ENCODE assay signal across 11 mouse cellular contexts in genomic region chr6:145182044-145182443, GRCm38 (mm10). TPM values are rescaled to one million over a fixed set of nuclear protein-coding genes. Genes with fewer than 3 reads are reported as not detected.
A peak's percentile ranks its signal among the peaks of the same experiment; 100 is the strongest.
DNase-seq lines count a peak whose midpoint lies in the region; ATAC-seq lines count a peak whose summit lies in the region.
"Had no signal": no experiment of that assay in that cellular context is flagged by ENCODE, and none has a peak within 500 bp of the region (broad histone marks: within the 10 kb centered on the region; RNA-seq: fewer than 3 reads in every experiment).

No protein-coding gene starts in this region.

- DNase-seq in ovary, adult 18-20 months (ENCODE audit: low spot score): peak; percentile 85
- no peak for DNase-seq in ovary, postnatal 10 days (ENCODE audit: low spot score)
- DNase-seq in heart, adult 8-10 months (ENCODE audit: low spot score): peak; percentile 63
- peak; percentile 39 to 48 for DNase-seq in kidney, postnatal 4 days
- DNase-seq in cerebellum, adult 18-20 months: no peak
- DNase-seq in spleen, adult 18-20 months: no peak
- DNase-seq: cerebellum, postnatal 14 days; right cerebral cortex, adult 18-20 months; thymus, postnatal 36 days had no signal

- no peak for ATAC-seq in frontal cortex, adult (ENCODE audit: low TSS enrichment)
- ATAC-seq: hindbrain, embryonic 16.5 days had no signal

RNA-seq across cellular contexts. Expression of gene Casc1, which starts 28.8 kb away (rescaled TPM):
- total RNA-seq in heart, adult 8-10 months (2022): 1 to 10 TPM; 1.0 to 1.8 (median 1.6) TPM

RNA-seq across cellular contexts. Expression of gene Etfrf1, which starts 28.9 kb away (rescaled TPM):
- total RNA-seq in heart, adult 8-10 months (2022): 100 to 1,000 TPM; 102 to 139 (median 118) TPM

Comparison
In these comparisons a context has a peak if more than half of its experiments do, and no peak if none do; other contexts are left out.
1. DNase-seq: peak in ovary, adult 18-20 months (single experiment), heart, adult 8-10 months (single experiment) and kidney, postnatal 4 days (2 of 2); none in ovary, postnatal 10 days (single experiment), cerebellum, adult 18-20 months (0 of 2) and spleen, adult 18-20 months (0 of 2).